Mouse (Mus musculus) forebrain, embryonic 15.5 days (tissue): Measurements from ENCODE around the gene Ckm. TPM values are rescaled to one million over a fixed set of nuclear protein-coding genes. Genes with fewer than 3 reads are reported as not detected.
A peak's percentile ranks its signal among the peaks of the same experiment; 100 is the strongest.

Experiments used
- ATAC-seq: fragments of 200-750 bp; cut with Nextera tagmentation; replicated peaks from 2 replicates; pipeline ENCODE4 v1.8.0; 2017; ENCODE audit warnings: mild to moderate bottlenecking, moderate TSS enrichment, moderate library complexity
- H3K27ac ChIP-seq: fragments of 300-500 bp; sonication (generic); replicated peaks from 2 replicates; pipeline ENCODE4 v1.5.1; 2015; ENCODE audit warnings: mild to moderate bottlenecking, inconsistent platforms
- H3K27me3 ChIP-seq: fragments of 300-500 bp; sonication (generic); 2 replicates; pipeline ENCODE4 v1.6.1; 2015; ENCODE audit warnings: inconsistent platforms
- H3K36me3 ChIP-seq: fragments of 300-500 bp; sonication (generic); 2 replicates; pipeline ENCODE4 v1.6.1; 2015; ENCODE audit warnings: mild to moderate bottlenecking, inconsistent platforms
- H3K4me1 ChIP-seq: fragments of 300-500 bp; sonication (generic); 2 replicates; pipeline ENCODE4 v1.6.1; 2015; ENCODE audit warnings: inconsistent platforms
- H3K4me2 ChIP-seq: fragments of 300-500 bp; sonication (generic); replicated peaks from 2 replicates; pipeline ENCODE4 v1.6.1; 2015; ENCODE audit warnings: mild to moderate bottlenecking, inconsistent platforms
- H3K4me3 ChIP-seq: fragments of 300-500 bp; sonication (generic); 2 replicates; pipeline ENCODE4 v1.5.1; 2015; ENCODE audit warnings: mild to moderate bottlenecking, inconsistent platforms
- H3K9ac ChIP-seq: fragments of 300-500 bp; sonication (generic); replicated peaks from 2 replicates; pipeline ENCODE4 v1.6.1; 2015; ENCODE audit warnings: mild to moderate bottlenecking, inconsistent platforms
- H3K9me3 ChIP-seq: fragments of 300-500 bp; sonication (generic); 2 replicates; pipeline ENCODE4 v1.6.1; 2016; ENCODE audit warnings: inconsistent platforms
- WGBS: fragments of 180-500 bp; shearing (Covaris S2); methylation state at CpG from one replicate; pipeline ENCODE4 v1.1.7; 2015; ENCODE audit warnings: mixed read lengths; 5-methylcytosine and 5-hydroxymethylcytosine counted together
- polyA plus RNA-seq: library from polyadenylated mRNA; unstranded; fragments of >200 nt; fragmentation: Nextera tagmentation; extraction: Ambion mirVana; gene quantifications from 2 replicates; pipeline ENCODE4 v1.2.1, GENCODE M21; 2015

Gene Ckm
- polyA plus RNA-seq, 1 experiment from 2014 or later, result 0.31 TPM

- 0 out of 2 replicates have a peak, but pooled peaks have one; percentile 18 for ATAC-seq
- no peak overlapping the region for H3K4me3 ChIP-seq
- H3K27ac ChIP-seq, result no peak overlapping the region
- H3K4me1 ChIP-seq, result no peaks in the 10 kb centered on the region
- H3K9me3 ChIP-seq, result no peaks in the 10 kb centered on the region
- peaks cover 68% of the 10 kb centered on the region for H3K36me3 ChIP-seq
- H3K9ac ChIP-seq, result no peak overlapping the region
- no peaks in the 10 kb centered on the region for H3K27me3 ChIP-seq
- H3K4me2 ChIP-seq, result no peak overlapping the region
- 43% methylated on average over 3 of the region's 3 CpGs for WGBS
Observed at GRCm38 (mm10) chr7:19443344-19443743, 38.8 kb downstream of the Ckm start.

- H3K9ac ChIP-seq, result no peak overlapping the region
- H3K4me2 ChIP-seq, result no peak overlapping the region
- H3K4me3 ChIP-seq, result no peak overlapping the region
- 86% methylated on average over 12 of the region's 12 CpGs for WGBS
- no peaks in the 10 kb centered on the region for H3K4me1 ChIP-seq
- peaks cover 69% of the 10 kb centered on the region for H3K36me3 ChIP-seq
- no peak overlapping the region for H3K27ac ChIP-seq
- no peaks in the 10 kb centered on the region for H3K27me3 ChIP-seq
- no peak for ATAC-seq
- H3K9me3 ChIP-seq, result no peaks in the 10 kb centered on the region
Observed at GRCm38 (mm10) chr7:19444801-19445200, 40.2 kb downstream of the Ckm start.

GRCm38 (mm10) chr7:19447689-19448088 is 43.1 kb downstream of the Ckm start:
- Histone ChIP-seq H3K4me3 (no peak overlapping the region), H3K27ac (peak overlapping the region; percentile 46; the same call in 1 of the 2 replicates), H3K27me3 (no peaks in the 10 kb centered on the region), H3K9me3 (no peaks in the 10 kb centered on the region), H3K9ac (no peak overlapping the region), H3K4me1 (no peaks in the 10 kb centered on the region), H3K4me2 (no peak overlapping the region), H3K36me3 (peaks cover 58% of the 10 kb centered on the region)
- WGBS, result 84% methylated on average over 16 of the region's 16 CpGs
- ATAC-seq, result 0 out of 2 replicates have a peak, but pooled peaks have one; percentile 15

- 0 out of 2 replicates have a peak, but pooled peaks have one; percentile 11 for ATAC-seq
- no peaks in the 10 kb centered on the region for H3K4me1 ChIP-seq
- H3K4me2 ChIP-seq, result no peak overlapping the region
- H3K36me3 ChIP-seq, result peaks cover 51% of the 10 kb centered on the region
- H3K27ac ChIP-seq, result peak overlapping the region; percentile 63
- no peak overlapping the region for H3K4me3 ChIP-seq
- no peaks in the 10 kb centered on the region for H3K9me3 ChIP-seq
- H3K27me3 ChIP-seq, result no peaks in the 10 kb centered on the region
- H3K9ac ChIP-seq, result no peak overlapping the region
- 79% methylated on average over 12 of the region's 12 CpGs for WGBS
Observed at GRCm38 (mm10) chr7:19449165-19449564, 44.6 kb downstream of the Ckm start.

- Histone ChIP-seq H3K4me1 (peaks cover 26% of the 10 kb centered on the region), H3K27me3 (no peaks in the 10 kb centered on the region), H3K9ac (no peak overlapping the region), H3K9me3 (no peaks in the 10 kb centered on the region), H3K27ac (no peak overlapping the region), H3K36me3 (peaks cover 19% of the 10 kb centered on the region; the same call in 1 of the 2 replicates), H3K4me2 (no peak overlapping the region), H3K4me3 (no peak overlapping the region)
- 90% methylated on average over 4 of the region's 4 CpGs for WGBS
- no peak for ATAC-seq
Observed at GRCm38 (mm10) chr7:19455186-19455585, 50.6 kb downstream of the Ckm start.

- ATAC-seq, result no peak
- no peaks in the 10 kb centered on the region for H3K27me3 ChIP-seq
- H3K4me2 ChIP-seq, result no peak overlapping the region
- H3K9ac ChIP-seq, result no peak overlapping the region
- H3K4me1 ChIP-seq, result peaks cover 26% of the 10 kb centered on the region
- H3K27ac ChIP-seq, result no peak overlapping the region
- peaks cover 14% of the 10 kb centered on the region; the same call in 1 of the 2 replicates for H3K36me3 ChIP-seq
- no peaks in the 10 kb centered on the region for H3K9me3 ChIP-seq
- peak overlapping the region; percentile 81; the same call in 1 of the 2 replicates for H3K4me3 ChIP-seq
- WGBS, result 76% methylated on average over 11 of the region's 11 CpGs
Observed at GRCm38 (mm10) chr7:19455819-19456495, 51.4 kb downstream of the Ckm start.

- no peaks in the 10 kb centered on the region for H3K9me3 ChIP-seq
Observed at GRCm38 (mm10) chr7:19456628-19457027, 52.1 kb downstream of the Ckm start.

GRCm38 (mm10) chr7:19457414-19458071 is 53.0 kb downstream of the Ckm start:
- peak; percentile 11 for ATAC-seq
- Histone ChIP-seq H3K27me3 (no peaks in the 10 kb centered on the region), H3K27ac (peak overlapping the region; percentile 88), H3K4me1 (peaks cover 26% of the 10 kb centered on the region), H3K36me3 (0 out of 2 replicates have a peak, but pooled peaks cover 4% of the 10 kb centered on the region), H3K9me3 (no peaks in the 10 kb centered on the region), H3K4me3 (peak overlapping the region; percentile 81), H3K4me2 (peak overlapping the region; percentile 95), H3K9ac (peak overlapping the region; percentile 75)
- 7% methylated on average over 14 of the region's 14 CpGs for WGBS

More at GRCm38 (mm10) chr7:19456628-19457027, 52.1 kb downstream of the Ckm start:
- Histone ChIP-seq H3K4me3 (peak overlapping the region; percentile 81), H3K4me1 (peaks cover 26% of the 10 kb centered on the region), H3K27ac (no peak overlapping the region), H3K36me3 (peaks cover 7% of the 10 kb centered on the region; the same call in 1 of the 2 replicates), H3K4me2 (peak overlapping the region; percentile 95; the same call in 1 of the 2 replicates), H3K9ac (no peak overlapping the region; the same call in 1 of the 2 replicates), H3K27me3 (no peaks in the 10 kb centered on the region)
- 92% methylated on average over 7 of the region's 7 CpGs for WGBS
- no peak for ATAC-seq

- Histone ChIP-seq H3K27ac (peak overlapping the region; percentile 88), H3K4me2 (peak overlapping the region; percentile 95), H3K9me3 (no peaks in the 10 kb centered on the region), H3K36me3 (0 out of 2 replicates have a peak, but pooled peaks cover 4% of the 10 kb centered on the region), H3K4me1 (peaks cover 26% of the 10 kb centered on the region), H3K4me3 (peak overlapping the region; percentile 81), H3K27me3 (no peaks in the 10 kb centered on the region), H3K9ac (peak overlapping the region; percentile 75)
- under 1% methylated on average over 30 of the region's 31 CpGs for WGBS
- peak; percentile 64 for ATAC-seq
Observed at GRCm38 (mm10) chr7:19458072-19458486, 53.5 kb downstream of the Ckm start.

- Histone ChIP-seq H3K9me3 (no peaks in the 10 kb centered on the region), H3K4me1 (peaks cover 26% of the 10 kb centered on the region), H3K27me3 (no peaks in the 10 kb centered on the region), H3K4me3 (peak within 1 kb of the TSS; percentile 81), H3K27ac (peak within 1 kb of the TSS; percentile 88), H3K4me2 (peak within 1 kb of the TSS; percentile 95), H3K36me3 (0 out of 2 replicates have a peak, but pooled peaks cover 4% of the 10 kb centered on the region), H3K9ac (peak within 1 kb of the TSS; percentile 75)
- WGBS, result under 1% methylated on average over 40 of the region's 42 CpGs
- peak; percentile 88 for ATAC-seq
Observed at GRCm38 (mm10) chr7:19458591-19459111, 54.1 kb downstream of the Ckm start, which contains the start of gene Mark4. Mark4 (minus strand) TSS chr7:19458821.

GRCm38 (mm10) chr7:19459144-19459870 is 54.7 kb downstream of the Ckm start:
- Histone ChIP-seq H3K4me2 (peak overlapping the region; percentile 95), H3K27me3 (no peaks in the 10 kb centered on the region), H3K9ac (peak overlapping the region; percentile 75), H3K4me3 (peak overlapping the region; percentile 81), H3K4me1 (peaks cover 26% of the 10 kb centered on the region), H3K27ac (peak overlapping the region; percentile 88), H3K36me3 (0 out of 2 replicates have a peak, but pooled peaks cover 4% of the 10 kb centered on the region), H3K9me3 (no peaks in the 10 kb centered on the region)
- no peak for ATAC-seq
- 18% methylated on average over 6 of the region's 6 CpGs for WGBS
